Mouse (Mus musculus): ENCODE data around the gene Tob1.

DNA sequence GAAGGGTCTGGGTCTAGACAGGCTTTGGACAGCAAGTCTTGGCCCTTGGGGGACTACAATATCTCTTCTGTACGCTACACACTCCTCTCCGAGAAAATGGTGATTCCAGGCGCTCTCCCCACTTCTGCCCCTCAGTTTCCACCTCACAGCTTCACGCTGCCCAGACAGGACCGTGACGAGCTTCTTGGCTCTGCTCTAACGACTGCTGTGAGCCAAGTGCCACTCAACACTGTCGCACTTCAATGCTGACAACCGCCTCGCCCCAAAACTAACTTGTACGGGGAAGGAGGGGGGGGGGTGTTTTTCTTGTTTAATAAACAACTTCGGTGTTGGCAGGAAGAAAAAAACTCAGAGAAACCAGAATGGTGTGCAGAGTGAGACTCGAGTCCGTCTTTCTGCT lies 46.7 kb downstream of the Tob1 start:
- no peak for TF ChIP-seq POLR2A (IDR thresholded peaks at IDR 0.05; ENCODE audit: control insufficient read depth in 1 of 2, insufficient read depth in 1 of 2, low read depth in 1 of 2, low read length in 2 of 2, poor library complexity in 1 of 2)
- TF ChIP-seq MXI1 (IDR thresholded peaks at IDR 0.05; ENCODE audit: low read depth, low read length), result no peak
- no peak for TF ChIP-seq EP300 (IDR thresholded peaks at IDR 0.05; ENCODE audit: low read depth in 1 of 2, low read length in 2 of 2)
- no peak for TF ChIP-seq CTCF (IDR thresholded peaks at IDR 0.05 in 2 of 3, conservative IDR thresholded peaks at IDR 0.05 in 1 of 3; ENCODE audit: control insufficient read depth in 1 of 3, insufficient read depth in 1 of 3, low read depth in 2 of 3, low read length in 3 of 3, poor library complexity in 1 of 3, severe bottlenecking in 1 of 3)
- TF ChIP-seq MAX (IDR thresholded peaks at IDR 0.05; ENCODE audit: low read length), result no peak
- TF ChIP-seq RCOR1 (IDR thresholded peaks at IDR 0.05; ENCODE audit: low read depth, low read length), result no peak
- TF ChIP-seq ZNF384 (IDR thresholded peaks at IDR 0.05; ENCODE audit: low read depth, low read length), result no peak
- TF ChIP-seq GATA1 (IDR thresholded peaks at IDR 0.05; ENCODE audit: low read depth, low read length), result no peak
- no peak for TF ChIP-seq NELFE (IDR thresholded peaks at IDR 0.05; ENCODE audit: low read depth, low read length)
- no peak for TF ChIP-seq ZMIZ1 (IDR thresholded peaks at IDR 0.05; ENCODE audit: low read depth, low read length)
- no peak for TF ChIP-seq USF1 (IDR thresholded peaks at IDR 0.05; ENCODE audit: low read depth, low read length)
- no peak for TF ChIP-seq MAFK (IDR thresholded peaks at IDR 0.05; ENCODE audit: borderline replicate concordance, low read depth, low read length)
- TF ChIP-seq SMC3 (IDR thresholded peaks at IDR 0.05; ENCODE audit: low read depth, low read length), result no peak
